Mouse (Mus musculus): ENCODE measurements at regions not wholly inside any gene's neighbourhood (a gene's known extent, or its start where the extent isn't known, plus 50 kb on each side); places are given as distances from the start of the nearest gene placed in this dataset.

GRCm38 (mm10) chr1:61471779-61472578 lies 166.6 kb upstream of the Pard3b start:
- TF ChIP-seq CTCF (IDR thresholded peaks at IDR 0.05; ENCODE audit: insufficient read depth, low read depth, low read length) (no peak), POLR2A (IDR thresholded peaks at IDR 0.05; ENCODE audit: insufficient read depth, low read depth, low read length) (no peak)
